Mouse (Mus musculus): Measurements from ENCODE around the gene Cdk1. TPM values are rescaled to one million over a fixed set of nuclear protein-coding genes. Genes with fewer than 3 reads are reported as not detected.
"Not testable (repeated sequence)": the region's sequence is repeated elsewhere in the genome, so short reads cannot be mapped to it uniquely, and the experiment has no call there.

Gene Cdk1
- 1 to 10 TPM in 1 of 4 experiments, under 1 TPM in 3; 0.44 to 1.3 (median 0.47) TPM for total RNA-seq (2022)

DNA sequence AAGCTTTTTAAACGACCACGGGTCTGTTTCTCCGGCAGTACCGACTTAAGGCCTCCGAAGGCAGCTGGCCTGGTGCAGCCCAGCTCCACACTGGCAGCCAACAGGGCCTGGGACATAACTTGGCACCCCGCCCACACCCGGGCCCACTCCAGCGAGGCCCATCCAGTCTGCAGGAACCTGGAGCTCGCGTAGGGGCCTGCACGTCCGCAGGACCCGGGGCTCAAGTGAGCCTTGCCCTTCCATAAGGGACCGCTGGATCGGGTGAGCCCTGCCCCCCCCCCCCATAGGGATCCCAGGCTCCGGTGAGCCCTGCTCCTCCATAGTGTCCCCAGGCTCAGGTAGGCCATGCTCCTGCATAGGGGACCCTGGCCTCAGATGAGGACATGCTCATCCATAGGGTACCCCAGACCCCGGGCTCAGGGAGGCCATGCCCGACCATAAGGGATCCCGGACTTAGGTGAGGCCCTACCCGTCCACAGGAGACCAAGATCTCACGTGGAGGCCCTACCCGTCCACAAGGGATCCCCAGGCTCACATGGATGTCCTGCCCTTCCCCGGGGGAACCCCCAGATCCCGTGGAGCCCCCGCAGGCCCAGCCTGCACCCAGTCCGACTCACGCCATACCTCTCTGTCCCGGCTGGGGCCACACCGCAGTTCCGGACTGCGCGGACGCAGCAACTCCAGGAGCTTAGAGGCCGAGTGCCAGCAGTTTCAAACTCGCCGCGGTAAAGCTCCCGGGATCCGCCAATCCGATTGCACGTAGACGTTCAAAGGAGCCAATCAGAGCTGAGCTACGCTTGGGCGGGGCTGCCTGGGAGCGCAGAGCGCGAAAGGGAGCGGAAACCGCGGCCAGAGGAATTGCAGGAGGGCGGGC is at the start of gene Cdk1:
Gene Cdk1, minus strand, starts transcription at position 727 of the 874 bp plus-strand sequence.
- DNase-seq (ENCODE audit: low spot score) = peak; percentile 98

DNA sequence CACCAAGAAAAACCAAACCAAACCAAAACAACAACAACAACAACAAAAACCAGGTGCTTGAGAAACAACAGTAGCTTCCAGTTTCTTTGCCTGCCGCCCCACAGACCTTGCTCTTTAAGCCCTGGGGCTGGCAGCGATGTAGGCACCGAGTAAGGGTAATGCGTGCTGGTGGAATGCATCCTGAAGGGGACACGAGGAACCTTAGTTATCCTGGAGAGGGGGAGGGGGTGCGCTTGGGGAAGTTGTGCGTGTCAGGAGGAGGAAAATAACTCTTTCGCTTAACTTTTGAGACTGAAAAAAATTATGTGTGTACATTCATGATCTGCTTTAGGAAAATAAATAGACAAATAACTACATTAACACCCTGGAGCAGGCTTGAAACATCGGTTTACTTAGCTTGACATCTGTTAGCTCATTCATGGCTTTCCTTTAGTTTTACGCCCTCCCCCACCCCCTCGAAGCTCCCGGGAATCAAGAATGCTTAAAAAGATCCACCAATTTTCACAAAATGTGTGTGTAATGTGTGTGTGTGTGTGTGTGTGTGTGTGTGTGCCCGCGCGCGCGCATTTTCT is 47.2 kb upstream of the Cdk1 start:
- DNase-seq (ENCODE audit: low spot score) = no peak

- no peak for DNase-seq (ENCODE audit: low spot score)
Observed at GRCm38 (mm10) chr10:69398763-69399590, 46.2 kb upstream of the Cdk1 start, which contains the start of gene Ank3. Gene Ank3 (plus strand): TSS chr10:69398773.

GRCm38 (mm10) chr10:69398197-69398762 is 45.5 kb upstream of the Cdk1 start:
- DNase-seq (ENCODE audit: low spot score) = no peak

DNA sequence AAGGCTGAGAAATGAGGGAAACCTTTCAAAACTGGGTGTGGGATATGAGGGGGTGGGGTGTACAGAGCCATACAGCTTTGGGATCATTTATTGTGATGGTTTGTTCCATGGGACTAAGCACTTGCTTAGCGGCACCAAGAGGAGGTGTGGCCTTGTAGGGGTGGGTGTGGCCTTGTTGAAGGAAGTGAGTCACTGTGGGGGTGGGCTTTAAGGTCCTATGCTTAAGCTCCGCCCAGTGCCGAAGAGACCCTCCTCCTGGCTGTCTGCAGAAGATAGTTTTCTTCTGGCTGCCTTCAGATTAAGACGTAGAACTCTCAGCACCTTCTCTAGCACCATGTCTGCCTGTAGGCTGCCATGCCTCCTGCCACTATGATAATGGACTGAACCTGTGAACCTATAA is 36.8 kb upstream of the Cdk1 start:
- no peak for DNase-seq (ENCODE audit: low spot score)

DNA sequence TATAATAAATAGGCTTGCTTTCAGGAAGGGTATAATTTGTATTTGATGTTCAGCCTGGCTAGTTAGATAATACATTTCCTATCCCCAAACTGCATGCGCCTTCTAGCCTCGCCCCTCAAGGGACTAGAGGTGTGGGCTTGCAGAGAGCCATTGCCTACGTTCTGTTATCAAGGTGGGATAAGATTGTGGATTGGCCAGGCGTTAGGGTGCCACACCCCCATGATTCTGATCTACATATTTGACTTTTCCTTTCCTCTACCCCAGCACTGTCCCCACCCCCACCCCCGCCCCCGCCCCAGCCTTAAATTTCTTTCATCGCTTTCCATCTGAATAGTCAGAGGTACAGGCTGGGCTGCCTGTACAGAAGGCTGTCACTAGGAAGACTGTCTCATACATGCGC is 34.0 kb upstream of the Cdk1 start:
- no peak for DNase-seq (ENCODE audit: low spot score)

GRCm38 (mm10) chr10:69385136-69385535 is 32.4 kb upstream of the Cdk1 start:
- DNase-seq (ENCODE audit: low spot score) = no peak

DNA sequence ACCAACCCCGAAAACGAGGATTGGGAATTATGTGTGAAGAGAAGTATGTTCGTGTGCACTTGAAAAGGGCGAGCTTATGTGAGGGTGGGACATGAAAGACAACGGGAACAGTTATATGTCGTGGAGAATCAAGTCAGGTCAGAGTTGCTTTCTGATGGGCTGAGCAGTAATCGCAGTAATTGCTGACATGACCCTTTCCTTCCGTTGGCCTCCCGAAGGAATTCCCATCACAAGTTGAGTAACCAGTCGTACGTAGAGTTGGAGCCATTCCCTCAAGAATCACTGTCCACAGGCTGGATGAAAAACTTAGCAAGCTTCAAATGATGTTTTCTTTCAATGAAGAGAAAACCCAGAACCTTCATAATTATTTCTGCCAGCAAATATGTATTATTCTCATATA is 31.9 kb upstream of the Cdk1 start:
- no peak for DNase-seq (ENCODE audit: low spot score)

- no peak for DNase-seq (ENCODE audit: low spot score)
Observed at GRCm38 (mm10) chr10:69383186-69383585, 30.4 kb upstream of the Cdk1 start.

- no peak for DNase-seq (ENCODE audit: low spot score)
Observed at GRCm38 (mm10) chr10:69375154-69375553, 22.4 kb upstream of the Cdk1 start.

DNA sequence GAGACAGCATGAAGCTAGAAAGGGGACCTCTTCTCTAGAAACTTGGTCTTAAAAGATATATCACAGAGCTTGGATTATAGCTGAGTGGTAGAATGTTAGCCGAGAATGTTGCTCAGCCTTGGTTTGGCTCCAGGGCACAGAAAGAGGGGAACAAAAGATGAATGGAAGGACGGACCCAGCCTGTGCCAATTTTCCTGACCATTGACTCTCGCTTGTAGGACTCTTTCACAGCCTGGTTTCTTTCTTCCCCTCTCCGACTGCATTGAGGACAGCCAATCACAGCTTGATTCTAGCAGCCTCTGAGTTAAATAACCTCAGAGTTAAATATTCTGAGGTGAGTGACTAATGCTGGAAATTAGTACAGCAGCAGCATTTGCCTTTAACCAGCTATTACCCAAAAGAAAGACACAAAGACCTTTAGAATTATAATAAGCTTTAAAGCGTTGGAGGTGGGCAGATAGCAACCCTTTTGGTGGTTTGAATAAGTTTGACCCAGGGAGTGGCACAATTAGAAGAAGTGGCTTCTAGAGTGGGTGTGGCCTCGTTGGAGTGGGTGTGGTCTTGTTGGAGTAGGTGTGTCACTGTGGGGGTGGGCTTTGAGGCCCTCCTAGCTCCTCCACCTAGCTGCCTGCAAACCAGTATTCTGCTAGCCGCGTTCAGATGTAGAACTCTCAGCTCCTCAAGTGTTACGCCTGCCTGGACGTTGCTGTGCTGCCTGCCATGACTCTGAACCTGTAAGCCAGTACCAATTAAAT is 21.2 kb upstream of the Cdk1 start:
- DNase-seq (ENCODE audit: low spot score) = no peak

- no peak for DNase-seq (ENCODE audit: low spot score)
Observed at GRCm38 (mm10) chr10:69372061-69372460, 19.3 kb upstream of the Cdk1 start.

DNA sequence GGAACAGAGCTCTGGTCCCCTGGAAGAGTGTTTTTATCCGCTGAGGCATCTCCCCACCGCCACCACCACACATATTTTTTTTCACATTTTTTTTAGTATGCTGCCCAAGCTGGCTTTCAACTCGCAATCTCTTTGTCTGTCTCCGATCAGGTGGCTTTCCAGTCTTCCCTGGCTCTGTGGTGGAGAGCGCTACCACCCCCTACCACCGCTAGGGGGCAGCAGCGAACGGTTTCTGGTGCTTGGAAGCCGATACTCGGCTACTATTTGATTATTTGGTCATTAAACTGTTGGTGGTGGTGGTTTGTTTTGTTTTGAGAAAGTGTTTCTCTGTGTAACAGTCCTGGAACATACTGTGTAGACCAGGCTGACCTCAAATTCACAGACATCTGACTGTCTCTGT is 18.7 kb upstream of the Cdk1 start:
- no peak for DNase-seq (ENCODE audit: low spot score)

DNA sequence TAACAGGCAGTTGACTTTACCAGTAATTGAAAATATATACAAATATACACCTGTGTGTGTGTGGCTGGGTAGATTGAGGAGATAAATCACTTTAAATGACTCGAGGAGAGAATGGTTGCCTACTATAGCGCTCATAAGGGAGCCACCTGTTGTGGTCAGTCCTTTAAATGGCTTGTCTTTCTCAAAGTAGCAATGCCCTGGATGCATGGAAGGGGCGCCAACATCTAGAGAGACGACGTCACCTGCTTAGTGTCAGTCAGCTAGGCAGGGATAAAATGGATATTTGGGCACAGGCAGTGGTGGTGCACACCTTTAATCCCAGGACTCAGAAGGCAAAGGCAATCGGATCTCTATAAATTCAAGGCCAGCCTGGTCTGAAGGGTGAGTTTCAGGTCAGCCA is 16.6 kb upstream of the Cdk1 start:
- no peak for DNase-seq (ENCODE audit: low spot score)

- DNase-seq (ENCODE audit: low spot score) = no peak
Observed at GRCm38 (mm10) chr10:69366877-69367387, 14.2 kb upstream of the Cdk1 start.

GRCm38 (mm10) chr10:69366208-69366607 is 13.5 kb upstream of the Cdk1 start:
- peak; percentile 13 for DNase-seq (ENCODE audit: low spot score)

DNA sequence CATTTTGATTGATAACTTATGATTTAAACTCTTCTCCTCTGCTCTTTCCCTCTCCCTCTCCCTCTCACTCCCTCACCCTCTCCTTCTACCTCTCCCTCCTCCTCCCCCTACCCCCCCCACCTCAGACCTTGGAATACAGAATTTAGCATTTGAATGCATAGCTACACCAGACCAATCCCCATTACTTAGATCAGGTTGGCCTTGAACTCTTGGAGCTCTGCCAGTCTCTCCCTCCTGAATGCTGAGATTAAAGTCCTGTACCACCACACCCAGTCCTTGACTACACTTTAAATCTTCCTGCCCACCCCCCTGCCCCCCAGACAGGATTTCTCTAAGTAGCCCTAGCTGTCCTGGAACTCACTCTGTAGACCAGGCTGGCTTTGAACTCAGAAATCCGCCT is 6.9 kb upstream of the Cdk1 start:
- DNase-seq (ENCODE audit: low spot score) = no peak

DNA sequence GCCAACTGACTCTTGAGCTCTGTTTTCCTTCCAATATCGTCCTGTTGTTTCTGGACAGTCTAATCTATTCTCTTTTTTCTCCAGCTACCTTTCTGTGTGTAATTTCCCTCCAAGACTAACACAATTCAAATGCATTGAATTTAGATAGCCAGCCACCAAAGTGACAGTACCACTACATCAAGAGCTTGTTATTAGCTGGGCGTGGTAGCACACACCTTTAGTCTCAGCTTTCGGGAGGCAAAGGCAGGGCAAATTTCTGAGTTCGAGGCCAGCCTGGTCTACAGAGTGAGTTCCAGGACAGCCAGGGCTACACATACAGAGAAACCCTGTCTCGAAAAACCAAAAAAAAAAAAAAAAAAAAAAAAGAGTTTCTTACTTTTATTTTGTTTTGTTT is 345 bp upstream of the Cdk1 start:
- not testable (repeated sequence) for DNase-seq (ENCODE audit: low spot score)

GRCm38 (mm10) chr10:69351842-69352211 is 911 bp downstream of the Cdk1 start:
- no peak for DNase-seq (ENCODE audit: low spot score)

GRCm38 (mm10) chr10:69351071-69351841 is 1.5 kb downstream of the Cdk1 start:
- peak; percentile 16 for DNase-seq (ENCODE audit: low spot score)
